Mouse (Mus musculus): ENCODE measurements around the gene Gimap1. TPM values are rescaled to one million over a fixed set of nuclear protein-coding genes. Genes with fewer than 3 reads are reported as not detected.

The Gimap1 gene
- polyA plus RNA-seq, 1 experiment from 2014 or later = 5.9 TPM

DNA sequence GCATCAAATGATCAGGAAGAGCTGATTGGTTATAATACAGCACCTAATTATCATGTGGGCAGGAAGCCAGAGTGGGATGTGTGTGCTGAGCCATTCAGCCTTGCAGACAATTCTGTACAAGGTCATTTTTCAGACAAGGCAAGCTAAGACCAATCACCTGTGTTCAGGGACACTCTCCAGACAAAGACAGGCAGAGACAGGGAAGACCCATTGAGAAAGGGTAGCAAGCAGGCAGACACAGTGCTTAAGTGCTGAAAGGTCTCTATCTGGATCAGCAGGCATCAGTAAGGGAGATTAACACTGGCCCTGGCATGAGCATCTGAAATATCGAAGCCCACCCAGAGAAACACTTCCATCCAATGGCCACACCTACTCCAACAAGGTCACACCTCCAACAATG, 45.6 kb downstream of the Gimap1 start:
- Histone ChIP-seq H3K4me3 (no peak overlapping the region), H3K36me3 (replicated peaks) (no peaks in the 10 kb centered on the region), H3K27me3 (ENCODE audit: poor library complexity, severe bottlenecking) (no peaks in the 10 kb centered on the region), H3K9me3 (peaks cover 5% of the 10 kb centered on the region), H3K27ac (no peak overlapping the region), H3K4me1 (no peaks in the 10 kb centered on the region)
- no peak for DNase-seq (ENCODE audit: extremely low spot score, low spot score)
- 95% methylated on average over 1 of the region's 1 CpGs for WGBS

DNA sequence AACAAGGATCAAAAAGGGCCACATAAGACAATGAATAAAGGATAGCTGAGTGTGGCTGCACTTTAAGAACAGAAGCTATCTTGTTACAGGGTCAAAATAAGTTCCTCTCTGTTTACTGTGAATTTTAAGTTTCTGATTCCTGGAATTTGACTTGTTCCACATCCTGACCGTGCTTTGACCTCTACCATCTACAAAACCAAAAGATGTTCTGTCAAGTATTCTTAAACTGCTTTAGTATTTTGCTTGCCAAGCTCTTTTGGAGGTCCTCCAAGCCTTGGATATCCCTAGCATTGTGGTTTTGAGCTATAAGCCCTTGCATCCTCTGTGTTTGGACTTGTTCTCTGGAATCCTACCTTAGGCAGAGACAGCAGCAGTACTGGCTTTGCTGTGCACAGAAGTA, 46.3 kb downstream of the Gimap1 start:
- 83% methylated on average over 1 of the region's 1 CpGs for WGBS
- Histone ChIP-seq H3K36me3 (replicated peaks) (no peaks in the 10 kb centered on the region), H3K9me3 (no peaks in the 10 kb centered on the region; the same call in 1 of the 2 replicates)

DNA sequence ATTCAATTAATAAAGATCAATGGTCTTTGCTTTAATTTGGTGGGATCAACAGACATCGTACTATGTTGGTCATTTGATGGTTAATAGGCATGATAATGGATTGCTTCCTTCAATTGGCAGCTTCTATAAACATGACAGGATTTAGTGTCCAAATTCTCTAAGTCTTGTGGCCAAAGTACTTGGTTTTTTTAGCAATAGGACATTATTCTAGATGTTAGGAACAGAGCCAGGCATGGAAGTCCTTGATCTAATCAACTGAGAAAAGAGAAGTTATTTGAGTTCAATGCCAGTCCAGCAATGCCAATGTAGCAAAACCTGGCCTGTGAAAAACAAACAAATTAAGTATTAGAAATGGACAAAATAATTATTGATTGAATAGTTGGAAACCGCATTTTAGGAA, 46.7 kb downstream of the Gimap1 start:
- no peaks in the 10 kb centered on the region for H3K27me3 ChIP-seq (ENCODE audit: poor library complexity, severe bottlenecking)
- no peaks in the 10 kb centered on the region for H3K36me3 ChIP-seq (replicated peaks)
- H3K4me3 ChIP-seq = no peak overlapping the region
- 86% methylated on average over 2 of the region's 2 CpGs for WGBS
- no peak overlapping the region for H3K27ac ChIP-seq
- H3K9me3 ChIP-seq = no peaks in the 10 kb centered on the region
- no peaks in the 10 kb centered on the region for H3K4me1 ChIP-seq
- DNase-seq (ENCODE audit: extremely low spot score, low spot score) = no peak

More for the DNA sequence above, 46.3 kb downstream of the Gimap1 start:
- Histone ChIP-seq H3K27me3 (ENCODE audit: poor library complexity, severe bottlenecking) (no peaks in the 10 kb centered on the region), H3K4me3 (no peak overlapping the region), H3K27ac (no peak overlapping the region), H3K4me1 (no peaks in the 10 kb centered on the region)
- DNase-seq (ENCODE audit: extremely low spot score, low spot score) = no peak

DNA sequence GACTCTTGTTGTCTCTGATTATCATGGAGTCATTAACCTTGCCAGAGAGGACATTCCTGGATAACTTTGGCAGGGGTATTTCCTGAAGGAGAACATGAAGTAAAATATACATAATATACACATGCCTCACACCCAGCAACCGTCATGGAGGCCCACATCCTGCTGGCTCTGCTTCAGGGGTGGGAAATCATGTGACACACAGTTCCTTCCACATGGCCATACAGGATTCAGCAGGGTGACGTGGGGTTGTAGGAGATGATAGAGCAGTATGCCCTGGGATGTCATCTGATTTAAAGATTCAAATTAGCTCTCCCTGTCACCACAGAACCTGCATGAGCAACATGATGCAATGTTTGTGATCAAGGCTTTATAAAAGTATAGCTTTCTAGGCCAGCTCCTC, 49.0 kb downstream of the Gimap1 start:
- no peak overlapping the region for H3K27ac ChIP-seq
- H3K27me3 ChIP-seq (ENCODE audit: poor library complexity, severe bottlenecking) = no peaks in the 10 kb centered on the region
- H3K36me3 ChIP-seq (replicated peaks) = no peaks in the 10 kb centered on the region
- no peak overlapping the region for H3K4me3 ChIP-seq
- no peaks in the 10 kb centered on the region for H3K4me1 ChIP-seq
- DNase-seq (ENCODE audit: extremely low spot score, low spot score) = no peak
- 85% methylated on average over 2 of the region's 2 CpGs for WGBS
- H3K9me3 ChIP-seq = no peaks in the 10 kb centered on the region

Other genes starting within 250 kb of the Gimap1 start
- 43.4 and 44.0 TPM in 2 replicates for gene Atp6v0e2, start 201.4 kb upstream of the Gimap1 start, polyA plus RNA-seq (2016; fragmentation: Nextera tagmentation; extraction: Ambion mirVana)
- gene Lrrc61, start 184.3 kb upstream of the Gimap1 start, polyA plus RNA-seq (2016; fragmentation: Nextera tagmentation; extraction: Ambion mirVana) = 15.2 and 16.5 TPM in 2 replicates
- 0.30 and 0.41 TPM in 2 replicates for gene Rarres2, start 166.3 kb upstream of the Gimap1 start, polyA plus RNA-seq (2016; fragmentation: Nextera tagmentation; extraction: Ambion mirVana)
- not detected in 2 replicates for gene Gm45021, start 149.4 kb upstream of the Gimap1 start, polyA plus RNA-seq (2016; fragmentation: Nextera tagmentation; extraction: Ambion mirVana)
- 53.1 and 56.8 TPM in 2 replicates for gene Repin1, start 145.2 kb upstream of the Gimap1 start, polyA plus RNA-seq (2016; fragmentation: Nextera tagmentation; extraction: Ambion mirVana)
- 1.2 and 2.3 TPM in 2 replicates for gene Gm44965, start 145.1 kb upstream of the Gimap1 start, polyA plus RNA-seq (2016; fragmentation: Nextera tagmentation; extraction: Ambion mirVana)
- 8.8 and 11.1 TPM in 2 replicates for gene Zfp775, start 137.0 kb upstream of the Gimap1 start, polyA plus RNA-seq (2016; fragmentation: Nextera tagmentation; extraction: Ambion mirVana)
- gene AI854703, start 112.3 kb upstream of the Gimap1 start, polyA plus RNA-seq (2016; fragmentation: Nextera tagmentation; extraction: Ambion mirVana) = 0.46 and 0.83 TPM in 2 replicates
- 0.31 and 0.33 TPM in 2 replicates for gene Gimap8, start 91.8 kb upstream of the Gimap1 start, polyA plus RNA-seq (2016; fragmentation: Nextera tagmentation; extraction: Ambion mirVana)
- 4.0 TPM in 2 replicates for gene Gimap9, start 62.9 kb upstream of the Gimap1 start, polyA plus RNA-seq (2016; fragmentation: Nextera tagmentation; extraction: Ambion mirVana)
- gene Gimap4, start 54.5 kb upstream of the Gimap1 start, polyA plus RNA-seq (2016; fragmentation: Nextera tagmentation; extraction: Ambion mirVana) = 5.9 and 6.8 TPM in 2 replicates
- 8.4 and 9.7 TPM in 2 replicates for gene Gimap6, start 30.8 kb upstream of the Gimap1 start, polyA plus RNA-seq (2016; fragmentation: Nextera tagmentation; extraction: Ambion mirVana)
- not detected in 2 replicates for gene Gm28053, start 20.4 kb upstream of the Gimap1 start, polyA plus RNA-seq (2016; fragmentation: Nextera tagmentation; extraction: Ambion mirVana)
- not detected in 2 replicates for gene Gimap7, start 20.4 kb upstream of the Gimap1 start, polyA plus RNA-seq (2016; fragmentation: Nextera tagmentation; extraction: Ambion mirVana)
- gene Gimap5, start 7.1 kb downstream of the Gimap1 start, polyA plus RNA-seq (2016; fragmentation: Nextera tagmentation; extraction: Ambion mirVana) = 0.62 and 1.0 TPM in 2 replicates
- not detected in 2 replicates for gene Gimap3, start 31.8 kb downstream of the Gimap1 start, polyA plus RNA-seq (2016; fragmentation: Nextera tagmentation; extraction: Ambion mirVana)
- gene Tmem176a, start 101.9 kb downstream of the Gimap1 start, polyA plus RNA-seq (2016; fragmentation: Nextera tagmentation; extraction: Ambion mirVana) = 7.4 and 10.3 TPM in 2 replicates
- gene Tmem176b, start 102.4 kb downstream of the Gimap1 start, polyA plus RNA-seq (2016; fragmentation: Nextera tagmentation; extraction: Ambion mirVana) = 19.8 and 25.4 TPM in 2 replicates
- 0.05 TPM in 1 of 2 replicates, not detected in the other for gene Aoc1, start 133.8 kb downstream of the Gimap1 start, polyA plus RNA-seq (2016; fragmentation: Nextera tagmentation; extraction: Ambion mirVana)
- not detected in 2 replicates for gene 1600015I10Rik, start 190.8 kb downstream of the Gimap1 start, polyA plus RNA-seq (2016; fragmentation: Nextera tagmentation; extraction: Ambion mirVana)
- not detected in 2 replicates for gene Doxl2, start 235.9 kb downstream of the Gimap1 start, polyA plus RNA-seq (2016; fragmentation: Nextera tagmentation; extraction: Ambion mirVana)
- gene Svs1, start 247.8 kb downstream of the Gimap1 start, polyA plus RNA-seq (2016; fragmentation: Nextera tagmentation; extraction: Ambion mirVana) = not detected in 2 replicates